20 mouse cellular contexts compared by ENCODE assay signal in genomic region chr17:23552896-23553633, GRCm38 (mm10). TPM values are rescaled to one million over a fixed set of nuclear protein-coding genes. Genes with fewer than 3 reads are reported as not detected.
"Had no signal": no experiment of that assay in that cellular context is flagged by ENCODE, and none has a peak within 500 bp of the region (broad histone marks: within the 10 kb centered on the region; RNA-seq: fewer than 3 reads in every experiment).

No protein-coding gene starts in this region.

- H3K27ac ChIP-seq: layer of hippocampus, adult 2 months; left cerebral cortex, adult 2 months; limb, embryonic 10.5 days; neural tube, embryonic 13.5 days; stomach, embryonic 15.5 days had no signal

- H3K9ac ChIP-seq: neural tube, embryonic 13.5 days; stomach, embryonic 15.5 days had no signal

- H3K4me3 ChIP-seq: layer of hippocampus, adult 2 months; left cerebral cortex, adult 2 months; limb, embryonic 10.5 days; neural tube, embryonic 13.5 days; stomach, embryonic 15.5 days had no signal

- H3K27me3 ChIP-seq: neural tube, embryonic 13.5 days; stomach, embryonic 15.5 days had no signal

- H3K9me3 ChIP-seq: limb, embryonic 10.5 days; neural tube, embryonic 13.5 days; stomach, embryonic 15.5 days had no signal

- DNase-seq: kidney, adult 18-20 months; kidney, postnatal 10 days; kidney, postnatal 4 days; lung, adult 2 months; lung, postnatal 4 days; right cerebral cortex, postnatal 14 days; thymus, adult 2 months; thymus, postnatal 25 days had no signal

- ATAC-seq: lung, postnatal 0 days; midbrain, embryonic 16.5 days had no signal

- H3K4me2 ChIP-seq: midbrain, embryonic 11.5 days; neural tube, embryonic 13.5 days; stomach, embryonic 15.5 days had no signal

RNA-seq across cellular contexts. Expression of gene Zscan10, which starts 47.6 kb away (rescaled TPM):
- total RNA-seq: layer of hippocampus, adult 2 months; layer of hippocampus, postnatal 25 days; left cerebral cortex, adult 2 months; left cerebral cortex, postnatal 14 days; megakaryocyte, adult 5-6 weeks had no signal
- polyA plus RNA-seq: lung, postnatal 0 days; midbrain, embryonic 11.5 days; midbrain, embryonic 16.5 days; neural tube, embryonic 13.5 days; spleen, adult 2 months had no signal
